Mouse (Mus musculus) kidney, embryonic 14.5 days (tissue): ENCODE data around the gene Pik3cb. TPM values are rescaled to one million over a fixed set of nuclear protein-coding genes. Genes with fewer than 3 reads are reported as not detected.

Experiments used
- ATAC-seq: fragments of 200-750 bp; cut with Nextera tagmentation; 2 replicates; pipeline ENCODE4 v1.8.0; 2017; ENCODE audit warnings: moderate number of reproducible peaks, mild to moderate bottlenecking, moderate TSS enrichment, moderate library complexity; ENCODE audit not compliant: low FRiP score, low TSS enrichment
- H3K27ac ChIP-seq: fragments of 300-500 bp; sonication (generic); 2 replicates; pipeline ENCODE4 v1.5.1; 2014; ENCODE audit warnings: low read depth, mild to moderate bottlenecking, low read length, moderate library complexity, mixed read lengths
- H3K27me3 ChIP-seq: fragments of 300-500 bp; sonication (generic); 2 replicates; pipeline ENCODE4 v1.6.1; 2014; ENCODE audit warnings: mild to moderate bottlenecking, low read length; ENCODE audit not compliant: control insufficient read depth, insufficient read depth
- H3K36me3 ChIP-seq: fragments of 300-500 bp; sonication (generic); 2 replicates; pipeline ENCODE4 v1.6.1; 2014; ENCODE audit warnings: low read length, mixed read lengths; ENCODE audit not compliant: control insufficient read depth, insufficient read depth
- H3K4me1 ChIP-seq: fragments of 300-500 bp; sonication (generic); 2 replicates; pipeline ENCODE4 v1.6.1; 2014; ENCODE audit warnings: low read length, mixed read lengths; ENCODE audit not compliant: control insufficient read depth, insufficient read depth
- H3K4me2 ChIP-seq: fragments of 300-500 bp; sonication (generic); replicated peaks from 2 replicates; pipeline ENCODE4 v1.6.1; 2014; ENCODE audit warnings: low read depth, mild to moderate bottlenecking, low read length
- H3K4me3 ChIP-seq: fragments of 300-500 bp; sonication (generic); 2 replicates; pipeline ENCODE4 v1.5.1; 2014; ENCODE audit warnings: mild to moderate bottlenecking, low read length
- H3K9ac ChIP-seq: fragments of 300-500 bp; sonication (generic); 2 replicates; pipeline ENCODE4 v1.6.1; 2014; ENCODE audit warnings: low read depth, mild to moderate bottlenecking, low read length, moderate library complexity
- H3K9me3 ChIP-seq: fragments of 300-500 bp; sonication (generic); 2 replicates; pipeline ENCODE4 v1.6.1; 2016; ENCODE audit warnings: low read length; ENCODE audit not compliant: control insufficient read depth
- WGBS: fragments of 180-500 bp; shearing (Covaris S2); extraction: QIAGEN DNeasy Blood & Tissue Kit; methylation state at CpG from one replicate; pipeline ENCODE4 v1.1.7; 2014; 5-methylcytosine and 5-hydroxymethylcytosine counted together
- polyA plus RNA-seq: library from polyadenylated mRNA; unstranded; fragments of >200 nt; fragmentation: Nextera tagmentation; extraction: Ambion mirVana; gene quantifications from 2 replicates; pipeline ENCODE4 v1.2.1, GENCODE M21; 2014

Gene Pik3cb
- polyA plus RNA-seq, 1 experiment from 2014 or later = 1.0 TPM

DNA sequence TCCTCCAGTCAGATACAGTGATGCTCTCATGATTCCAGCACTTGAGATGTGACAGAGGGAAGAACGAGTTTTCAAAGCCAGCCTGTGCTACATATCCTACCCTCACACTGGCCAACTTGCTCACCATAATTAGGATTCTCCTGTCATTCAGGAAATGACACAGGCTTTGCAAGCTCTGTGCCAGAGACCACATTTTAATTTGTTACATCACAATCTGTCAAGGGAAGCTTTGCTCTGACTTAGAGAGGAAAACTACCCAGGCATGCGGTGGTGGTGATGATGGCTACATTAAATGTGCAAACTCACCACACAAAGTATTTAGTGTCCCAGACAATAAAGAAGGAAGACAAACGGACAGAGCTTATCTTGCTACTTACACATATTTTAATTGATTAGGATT is 59.1 kb downstream of the Pik3cb start:
- no peak overlapping the region for H3K4me3 ChIP-seq
- 87% methylated on average over 3 of the region's 3 CpGs for WGBS
- no peak for ATAC-seq
- no peaks in the 10 kb centered on the region for H3K9me3 ChIP-seq
- no peak overlapping the region for H3K4me2 ChIP-seq
- H3K27me3 ChIP-seq = no peaks in the 10 kb centered on the region
- H3K4me1 ChIP-seq = no peaks in the 10 kb centered on the region
- H3K36me3 ChIP-seq = no peaks in the 10 kb centered on the region
- H3K9ac ChIP-seq = no peak overlapping the region
- H3K27ac ChIP-seq = no peak overlapping the region

DNA sequence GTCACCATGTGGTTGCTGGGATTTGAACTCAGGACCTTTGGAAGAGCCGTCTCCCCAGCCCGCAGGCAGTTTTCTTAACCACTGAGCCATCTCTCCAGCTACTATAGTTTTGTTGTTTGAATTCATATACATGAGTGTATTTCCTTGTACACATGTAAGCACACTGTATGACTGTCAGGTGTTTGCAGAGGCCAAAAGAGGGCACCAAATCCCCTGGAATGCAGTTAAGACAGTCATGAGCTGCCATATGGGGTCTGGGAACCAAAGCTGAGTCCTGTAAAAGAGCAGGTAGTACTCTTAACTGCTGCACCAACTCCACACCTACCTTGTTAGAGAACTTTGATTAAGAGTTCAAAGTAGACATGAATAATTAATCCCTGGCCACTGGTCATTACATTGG is 59.8 kb downstream of the Pik3cb start:
- Histone ChIP-seq H3K27ac (no peak overlapping the region), H3K9me3 (no peaks in the 10 kb centered on the region), H3K4me3 (no peak overlapping the region), H3K9ac (no peak overlapping the region), H3K27me3 (no peaks in the 10 kb centered on the region), H3K36me3 (no peaks in the 10 kb centered on the region), H3K4me2 (no peak overlapping the region), H3K4me1 (no peaks in the 10 kb centered on the region)
- WGBS = 96% methylated on average over 2 of the region's 2 CpGs
- ATAC-seq = no peak

DNA sequence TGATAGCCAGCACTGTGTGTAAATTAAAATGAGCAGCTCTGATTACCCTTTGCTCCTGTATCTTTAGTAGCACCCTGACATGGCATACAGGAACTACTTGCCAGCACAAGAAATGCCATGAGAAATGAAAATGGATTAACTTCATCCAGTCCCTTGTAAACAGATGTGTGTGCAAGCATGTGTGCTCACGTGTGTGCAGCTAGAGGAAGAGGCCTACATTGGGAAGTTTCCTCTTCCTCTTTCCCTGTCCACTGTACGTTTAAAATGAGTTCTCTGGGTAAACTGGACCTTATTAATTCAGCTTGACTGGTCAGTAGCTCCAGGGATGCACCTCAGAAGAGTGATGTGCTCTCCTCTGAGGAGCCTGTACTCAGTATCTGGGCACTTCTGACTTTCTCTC is 66.0 kb downstream of the Pik3cb start:
- no peaks in the 10 kb centered on the region for H3K27me3 ChIP-seq
- no peaks in the 10 kb centered on the region for H3K9me3 ChIP-seq
- no peak for ATAC-seq
- H3K9ac ChIP-seq = no peak overlapping the region
- no peak overlapping the region for H3K27ac ChIP-seq
- 64% methylated on average over 2 of the region's 2 CpGs for WGBS
- H3K36me3 ChIP-seq = no peaks in the 10 kb centered on the region
- H3K4me3 ChIP-seq = no peak overlapping the region
- no peaks in the 10 kb centered on the region for H3K4me1 ChIP-seq
- no peak overlapping the region for H3K4me2 ChIP-seq

DNA sequence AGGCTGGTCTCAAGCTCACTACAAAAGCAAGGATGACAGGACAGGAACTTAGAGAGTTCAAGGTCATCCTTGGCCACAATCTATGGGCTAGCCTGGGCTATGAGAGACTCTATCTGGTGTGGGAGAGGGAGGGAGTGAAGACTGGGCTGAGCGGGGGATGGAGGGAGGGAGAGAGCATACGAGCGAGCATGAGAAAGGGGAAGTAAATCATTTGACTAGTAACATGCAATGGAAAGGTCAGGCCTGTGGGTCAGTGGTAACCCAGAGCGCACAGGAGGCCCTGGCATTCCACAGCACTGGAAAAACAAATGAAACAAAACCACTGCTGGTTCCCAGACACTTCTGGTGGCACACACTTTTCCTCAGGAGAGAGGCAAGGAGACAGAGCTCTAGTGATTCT is 67.9 kb downstream of the Pik3cb start:
- no peak for ATAC-seq
- Histone ChIP-seq H3K9me3 (no peaks in the 10 kb centered on the region), H3K36me3 (no peaks in the 10 kb centered on the region), H3K27me3 (no peaks in the 10 kb centered on the region), H3K4me3 (no peak overlapping the region), H3K27ac (no peak overlapping the region), H3K9ac (no peak overlapping the region), H3K4me1 (no peaks in the 10 kb centered on the region), H3K4me2 (no peak overlapping the region)
- 32% methylated on average over 4 of the region's 4 CpGs for WGBS

DNA sequence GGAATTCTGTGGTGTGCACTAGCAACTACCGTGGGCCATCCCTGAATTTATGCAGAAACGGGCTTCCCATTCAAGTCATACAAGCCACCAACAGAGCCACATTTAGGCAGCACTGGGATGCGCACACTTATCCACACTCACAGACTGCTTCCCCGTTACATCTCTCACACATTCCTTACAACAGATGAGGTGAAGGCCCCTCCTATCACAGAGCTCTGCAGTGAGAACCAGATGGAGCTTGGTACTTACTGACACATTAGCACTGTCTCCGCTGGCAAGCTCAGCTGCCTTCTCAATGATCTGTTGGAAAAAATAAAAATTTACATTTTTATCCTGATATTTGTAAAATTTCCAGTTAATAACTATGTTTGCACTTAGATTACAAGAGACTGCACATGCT is 75.1 kb downstream of the Pik3cb start:
- Histone ChIP-seq H3K4me3 (no peak overlapping the region), H3K4me1 (no peaks in the 10 kb centered on the region), H3K27ac (no peak overlapping the region), H3K9me3 (no peaks in the 10 kb centered on the region), H3K36me3 (no peaks in the 10 kb centered on the region), H3K27me3 (no peaks in the 10 kb centered on the region), H3K4me2 (no peak overlapping the region), H3K9ac (no peak overlapping the region)
- no peak for ATAC-seq
- 90% methylated on average over 5 of the region's 5 CpGs for WGBS

DNA sequence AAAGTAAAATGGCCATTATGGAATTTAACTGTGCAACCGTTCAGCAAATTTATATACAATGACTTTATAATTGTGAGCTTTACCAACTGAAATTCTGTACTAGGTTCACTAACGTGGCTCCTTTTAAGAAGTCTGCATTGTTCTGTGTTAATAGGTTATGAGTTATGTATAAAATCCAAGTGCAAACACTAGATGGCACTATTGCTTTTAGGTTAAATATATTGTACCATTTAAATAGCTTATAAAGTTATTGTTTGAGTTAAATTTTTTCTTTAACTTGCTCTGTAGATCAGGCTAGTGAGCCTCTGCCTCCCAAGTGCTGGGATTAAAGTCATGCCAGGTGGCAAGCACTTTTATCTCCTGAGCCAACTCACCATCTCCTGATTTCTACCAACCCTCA is 76.2 kb downstream of the Pik3cb start:
- H3K9ac ChIP-seq = no peak overlapping the region
- no peak overlapping the region for H3K27ac ChIP-seq
- 57% methylated on average over 2 of the region's 2 CpGs for WGBS
- H3K36me3 ChIP-seq = no peaks in the 10 kb centered on the region
- ATAC-seq = no peak
- no peak overlapping the region for H3K4me3 ChIP-seq
- H3K4me2 ChIP-seq = no peak overlapping the region
- H3K27me3 ChIP-seq = no peaks in the 10 kb centered on the region
- H3K4me1 ChIP-seq = no peaks in the 10 kb centered on the region
- H3K9me3 ChIP-seq = no peaks in the 10 kb centered on the region

DNA sequence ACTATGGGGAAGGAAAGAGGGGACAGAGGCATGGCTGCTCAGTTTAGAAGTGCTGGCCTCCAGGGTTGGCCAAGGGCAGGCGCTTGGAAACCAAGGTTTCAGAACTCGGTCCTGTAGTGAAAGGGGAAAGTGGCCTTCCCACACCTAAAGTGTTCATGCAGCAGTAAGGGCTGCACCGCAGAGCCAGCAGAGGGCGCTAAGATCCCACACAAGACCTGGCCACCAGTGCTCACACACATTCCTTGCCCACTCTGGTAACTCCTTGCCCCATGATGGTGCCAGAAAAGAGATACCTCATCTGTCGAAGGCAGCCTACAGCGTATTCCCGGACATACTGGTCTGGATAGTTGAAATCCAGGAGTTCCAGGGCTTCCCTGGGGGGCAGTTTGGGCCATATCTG is 77.9 kb downstream of the Pik3cb start:
- H3K4me2 ChIP-seq = no peak overlapping the region
- H3K4me3 ChIP-seq = no peak overlapping the region
- no peaks in the 10 kb centered on the region for H3K27me3 ChIP-seq
- H3K9me3 ChIP-seq = no peaks in the 10 kb centered on the region
- WGBS = 37% methylated on average over 7 of the region's 7 CpGs
- H3K36me3 ChIP-seq = no peaks in the 10 kb centered on the region
- ATAC-seq = peak; percentile 87
- no peak overlapping the region for H3K9ac ChIP-seq
- no peaks in the 10 kb centered on the region for H3K4me1 ChIP-seq
- no peak overlapping the region for H3K27ac ChIP-seq

DNA sequence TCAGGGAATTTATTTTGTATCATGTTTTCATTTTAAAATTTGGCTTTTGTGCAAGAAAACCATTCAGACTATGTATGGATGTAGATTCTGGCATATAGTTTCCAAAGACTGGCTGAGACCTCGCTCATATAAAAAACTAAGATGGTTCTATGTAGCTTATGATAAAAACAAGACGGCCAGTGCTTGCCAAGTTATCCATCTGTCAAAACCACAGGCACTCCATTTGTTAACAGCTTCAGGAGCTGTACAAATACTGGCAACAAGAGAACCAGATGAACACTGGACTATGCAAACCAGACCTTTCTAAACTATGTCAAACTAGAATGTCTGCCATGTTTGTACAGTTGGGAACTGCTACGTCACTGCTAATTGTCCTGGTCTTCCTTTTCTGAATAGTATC is 82.7 kb downstream of the Pik3cb start:
- 87% methylated on average over 3 of the region's 3 CpGs for WGBS

DNA sequence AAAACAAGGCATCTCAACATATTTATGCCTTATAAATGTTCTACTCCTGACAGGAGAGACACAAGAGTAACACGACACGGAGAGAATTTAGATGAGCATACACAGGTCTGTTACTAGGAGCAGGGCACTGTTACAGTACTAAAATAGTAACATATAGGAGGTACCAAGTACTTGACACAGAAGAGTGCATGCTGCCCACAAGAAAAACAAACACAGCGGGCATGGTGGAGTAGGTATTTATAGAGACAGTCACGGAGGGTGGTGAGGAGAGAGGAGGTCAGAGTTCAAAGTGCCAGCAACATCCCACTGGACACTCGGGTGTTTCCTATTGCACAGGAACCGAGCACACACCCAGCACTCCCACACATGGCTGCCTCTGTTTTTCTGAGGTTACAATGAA is 90.7 kb downstream of the Pik3cb start:
- 27% methylated on average over 6 of the region's 6 CpGs for WGBS
- Histone ChIP-seq H3K4me2 (no peak overlapping the region), H3K9ac (no peak overlapping the region), H3K36me3 (no peaks in the 10 kb centered on the region), H3K27me3 (no peaks in the 10 kb centered on the region), H3K4me1 (no peaks in the 10 kb centered on the region), H3K9me3 (no peaks in the 10 kb centered on the region), H3K4me3 (no peak overlapping the region), H3K27ac (no peak overlapping the region)
- 0 out of 2 replicates have a peak, but pooled peaks have one; percentile 60 for ATAC-seq

More for the DNA sequence above, 82.7 kb downstream of the Pik3cb start:
- H3K4me3 ChIP-seq = no peak overlapping the region
- no peaks in the 10 kb centered on the region for H3K9me3 ChIP-seq
- H3K36me3 ChIP-seq = no peaks in the 10 kb centered on the region
- H3K9ac ChIP-seq = no peak overlapping the region
- ATAC-seq = no peak
- no peaks in the 10 kb centered on the region for H3K4me1 ChIP-seq
- no peak overlapping the region for H3K27ac ChIP-seq
- H3K27me3 ChIP-seq = no peaks in the 10 kb centered on the region
- H3K4me2 ChIP-seq = no peak overlapping the region
